Mouse (Mus musculus): ENCODE measurements around the gene Whrn. TPM values are rescaled to one million over a fixed set of nuclear protein-coding genes. Genes with fewer than 3 reads are reported as not detected.

The Whrn gene
- polyA plus RNA-seq, 1 experiment from 2014 or later = 4.7 TPM

GRCm38 (mm10) chr4:63498346-63498745 lies 2.6 kb upstream of the Whrn start:
- no peak for ATAC-seq (replicated peaks; ENCODE audit: insufficient number of reproducible peaks, low FRiP score, low TSS enrichment)
- Histone ChIP-seq H3K4me2 (no peak overlapping the region), H3K27me3 (ENCODE audit: control insufficient read depth, insufficient read depth, low read length) (peaks cover 19% of the 10 kb centered on the region), H3K27ac (ENCODE audit: low read depth, low read length) (no peak overlapping the region), H3K9me3 (replicated peaks; ENCODE audit: control insufficient read depth, low read length) (no peaks in the 10 kb centered on the region), H3K36me3 (ENCODE audit: control insufficient read depth, insufficient read depth, low read length) (no peaks in the 10 kb centered on the region), H3K9ac (ENCODE audit: low read depth, low read length) (no peak overlapping the region), H3K4me3 (ENCODE audit: low read depth, low read length) (no peak overlapping the region), H3K4me1 (ENCODE audit: control insufficient read depth, insufficient read depth, low read length) (peaks cover 15% of the 10 kb centered on the region)
- WGBS (ENCODE audit: insufficient replicate concordance) = 45% methylated on average over 3 of the region's 3 CpGs

- peaks cover 20% of the 10 kb centered on the region for H3K27me3 ChIP-seq (ENCODE audit: control insufficient read depth, insufficient read depth, low read length)
- ATAC-seq (replicated peaks; ENCODE audit: insufficient number of reproducible peaks, low FRiP score, low TSS enrichment) = no peak
- H3K36me3 ChIP-seq (ENCODE audit: control insufficient read depth, insufficient read depth, low read length) = no peaks in the 10 kb centered on the region
- WGBS (ENCODE audit: insufficient replicate concordance) = 18% methylated on average over 5 of the region's 6 CpGs
- H3K27ac ChIP-seq (ENCODE audit: low read depth, low read length) = no peak overlapping the region
- H3K4me2 ChIP-seq = peak overlapping the region; percentile 95
- peak overlapping the region; percentile 78 for H3K4me3 ChIP-seq (ENCODE audit: low read depth, low read length)
- peaks cover 15% of the 10 kb centered on the region for H3K4me1 ChIP-seq (ENCODE audit: control insufficient read depth, insufficient read depth, low read length)
- no peaks in the 10 kb centered on the region for H3K9me3 ChIP-seq (replicated peaks; ENCODE audit: control insufficient read depth, low read length)
- H3K9ac ChIP-seq (ENCODE audit: low read depth, low read length) = peak overlapping the region; percentile 66; the same call in 1 of the 2 replicates
These were observed 521 bp upstream of the Whrn start for GRCm38 (mm10) chr4:63496312-63496711.

GRCm38 (mm10) chr4:63494967-63495914 lies 550 bp downstream of the Whrn start:
- Histone ChIP-seq H3K36me3 (ENCODE audit: control insufficient read depth, insufficient read depth, low read length) (no peaks in the 10 kb centered on the region), H3K9me3 (replicated peaks; ENCODE audit: control insufficient read depth, low read length) (no peaks in the 10 kb centered on the region), H3K27ac (ENCODE audit: low read depth, low read length) (no peak overlapping the region), H3K27me3 (ENCODE audit: control insufficient read depth, insufficient read depth, low read length) (peaks cover 17% of the 10 kb centered on the region), H3K9ac (ENCODE audit: low read depth, low read length) (peak overlapping the region; percentile 75), H3K4me2 (peak overlapping the region; percentile 95), H3K4me1 (ENCODE audit: control insufficient read depth, insufficient read depth, low read length) (peaks cover 15% of the 10 kb centered on the region), H3K4me3 (ENCODE audit: low read depth, low read length) (peak overlapping the region; percentile 78)
- peak; percentile 39 for ATAC-seq (replicated peaks; ENCODE audit: insufficient number of reproducible peaks, low FRiP score, low TSS enrichment)
- WGBS (ENCODE audit: insufficient replicate concordance) = under 1% methylated on average over 99 of the region's 107 CpGs

- H3K27me3 ChIP-seq (ENCODE audit: control insufficient read depth, insufficient read depth, low read length) = peaks cover 19% of the 10 kb centered on the region
- H3K27ac ChIP-seq (ENCODE audit: low read depth, low read length) = no peak overlapping the region
- H3K9me3 ChIP-seq (replicated peaks; ENCODE audit: control insufficient read depth, low read length) = no peaks in the 10 kb centered on the region
- 5% methylated on average over 43 of the region's 43 CpGs for WGBS (ENCODE audit: insufficient replicate concordance)
- peak; percentile 39; the same call in 1 of the 2 replicates for ATAC-seq (replicated peaks; ENCODE audit: insufficient number of reproducible peaks, low FRiP score, low TSS enrichment)
- H3K9ac ChIP-seq (ENCODE audit: low read depth, low read length) = peak overlapping the region; percentile 75
- H3K4me2 ChIP-seq = peak overlapping the region; percentile 95
- peak overlapping the region; percentile 78 for H3K4me3 ChIP-seq (ENCODE audit: low read depth, low read length)
- peaks cover 15% of the 10 kb centered on the region for H3K4me1 ChIP-seq (ENCODE audit: control insufficient read depth, insufficient read depth, low read length)
- H3K36me3 ChIP-seq (ENCODE audit: control insufficient read depth, insufficient read depth, low read length) = no peaks in the 10 kb centered on the region
These were observed 1.3 kb downstream of the Whrn start for GRCm38 (mm10) chr4:63494401-63494966.

- ATAC-seq (replicated peaks; ENCODE audit: insufficient number of reproducible peaks, low FRiP score, low TSS enrichment) = no peak
- Histone ChIP-seq H3K4me1 (ENCODE audit: control insufficient read depth, insufficient read depth, low read length) (peaks cover 15% of the 10 kb centered on the region), H3K4me2 (peak overlapping the region; percentile 95), H3K36me3 (ENCODE audit: control insufficient read depth, insufficient read depth, low read length) (no peaks in the 10 kb centered on the region), H3K9me3 (replicated peaks; ENCODE audit: control insufficient read depth, low read length) (no peaks in the 10 kb centered on the region), H3K4me3 (ENCODE audit: low read depth, low read length) (0 out of 2 replicates have a peak overlapping the region, but pooled peaks have one; percentile 5), H3K27ac (ENCODE audit: low read depth, low read length) (no peak overlapping the region), H3K27me3 (ENCODE audit: control insufficient read depth, insufficient read depth, low read length) (peaks cover 19% of the 10 kb centered on the region), H3K9ac (ENCODE audit: low read depth, low read length) (no peak overlapping the region)
- 54% methylated on average over 9 of the region's 9 CpGs for WGBS (ENCODE audit: insufficient replicate concordance)
These were observed 2.3 kb downstream of the Whrn start for GRCm38 (mm10) chr4:63493351-63494121.

GRCm38 (mm10) chr4:63491521-63491920 lies 4.3 kb downstream of the Whrn start:
- WGBS (ENCODE audit: insufficient replicate concordance) = 71% methylated on average over 6 of the region's 6 CpGs
- H3K4me3 ChIP-seq (ENCODE audit: low read depth, low read length) = no peak overlapping the region
- no peak for ATAC-seq (replicated peaks; ENCODE audit: insufficient number of reproducible peaks, low FRiP score, low TSS enrichment)
- no peaks in the 10 kb centered on the region for H3K36me3 ChIP-seq (ENCODE audit: control insufficient read depth, insufficient read depth, low read length)
- H3K9ac ChIP-seq (ENCODE audit: low read depth, low read length) = no peak overlapping the region
- H3K9me3 ChIP-seq (replicated peaks; ENCODE audit: control insufficient read depth, low read length) = no peaks in the 10 kb centered on the region
- H3K27me3 ChIP-seq (ENCODE audit: control insufficient read depth, insufficient read depth, low read length) = peaks cover 19% of the 10 kb centered on the region
- H3K4me1 ChIP-seq (ENCODE audit: control insufficient read depth, insufficient read depth, low read length) = peaks cover 15% of the 10 kb centered on the region
- H3K4me2 ChIP-seq = no peak overlapping the region
- no peak overlapping the region for H3K27ac ChIP-seq (ENCODE audit: low read depth, low read length)

GRCm38 (mm10) chr4:63490146-63490545 lies 5.6 kb downstream of the Whrn start:
- WGBS (ENCODE audit: insufficient replicate concordance) = 68% methylated on average over 3 of the region's 3 CpGs
- Histone ChIP-seq H3K4me3 (ENCODE audit: low read depth, low read length) (no peak overlapping the region), H3K9ac (ENCODE audit: low read depth, low read length) (no peak overlapping the region), H3K4me1 (ENCODE audit: control insufficient read depth, insufficient read depth, low read length) (peaks cover 10% of the 10 kb centered on the region), H3K27me3 (ENCODE audit: control insufficient read depth, insufficient read depth, low read length) (peaks cover 17% of the 10 kb centered on the region), H3K9me3 (replicated peaks; ENCODE audit: control insufficient read depth, low read length) (no peaks in the 10 kb centered on the region), H3K27ac (ENCODE audit: low read depth, low read length) (no peak overlapping the region), H3K4me2 (no peak overlapping the region), H3K36me3 (ENCODE audit: control insufficient read depth, insufficient read depth, low read length) (no peaks in the 10 kb centered on the region)
- ATAC-seq (replicated peaks; ENCODE audit: insufficient number of reproducible peaks, low FRiP score, low TSS enrichment) = no peak

GRCm38 (mm10) chr4:63489676-63490075 lies 6.1 kb downstream of the Whrn start:
- ATAC-seq (replicated peaks; ENCODE audit: insufficient number of reproducible peaks, low FRiP score, low TSS enrichment) = no peak
- H3K9me3 ChIP-seq (replicated peaks; ENCODE audit: control insufficient read depth, low read length) = no peaks in the 10 kb centered on the region
- H3K9ac ChIP-seq (ENCODE audit: low read depth, low read length) = no peak overlapping the region
- H3K4me2 ChIP-seq = no peak overlapping the region
- 83% methylated on average over 10 of the region's 10 CpGs for WGBS (ENCODE audit: insufficient replicate concordance)
- no peaks in the 10 kb centered on the region for H3K36me3 ChIP-seq (ENCODE audit: control insufficient read depth, insufficient read depth, low read length)
- no peak overlapping the region for H3K27ac ChIP-seq (ENCODE audit: low read depth, low read length)
- H3K27me3 ChIP-seq (ENCODE audit: control insufficient read depth, insufficient read depth, low read length) = peaks cover 13% of the 10 kb centered on the region
- H3K4me1 ChIP-seq (ENCODE audit: control insufficient read depth, insufficient read depth, low read length) = peaks cover 6% of the 10 kb centered on the region
- no peak overlapping the region for H3K4me3 ChIP-seq (ENCODE audit: low read depth, low read length)

All from heart, embryonic 11.5 days (tissue).